15 mouse cellular contexts compared by ENCODE assay signal in genomic region chr1:154885207-154885548, GRCm38 (mm10). TPM values are rescaled to one million over a fixed set of nuclear protein-coding genes. Genes with fewer than 3 reads are reported as not detected.
DNase-seq lines count a peak whose midpoint lies in the region; ATAC-seq lines count a peak whose summit lies in the region.
"Had no signal": no experiment of that assay in that cellular context is flagged by ENCODE, and none has a peak within 500 bp of the region (broad histone marks: within the 10 kb centered on the region; RNA-seq: fewer than 3 reads in every experiment).

No protein-coding gene starts in this region.

- 43% methylated on average over 6 of the region's 6 CpGs for WGBS in kidney, embryonic 14.5 days
- 45% methylated on average over 6 of the region's 6 CpGs for WGBS in intestine, embryonic 16.5 days

- no peak overlapping the region for H3K4me3 ChIP-seq in kidney, embryonic 14.5 days (ENCODE audit: low read length)
- no peak overlapping the region for H3K4me3 ChIP-seq in intestine, embryonic 16.5 days (ENCODE audit: low read length)
- H3K4me3 ChIP-seq: erythroblast, embryonic 14.5 days had no signal

- H3K27ac ChIP-seq in kidney, embryonic 14.5 days (ENCODE audit: low read depth, low read length): no peak overlapping the region
- no peak overlapping the region for H3K27ac ChIP-seq in intestine, embryonic 16.5 days (ENCODE audit: low read length)
- H3K27ac ChIP-seq: liver, embryonic 14.5 days had no signal

- intact Hi-C loops in left cerebral cortex, postnatal 36 days (cut with DNase I): loop anchor here (2.0 kb wide), 1 partner anchor 122 kb away; no protein-coding TSS in a partner anchor

- peak; percentile 76 for DNase-seq in heart, adult 11 months
- DNase-seq in heart, adult 9 months (ENCODE audit: low spot score in 2 of 2): no peak
- DNase-seq in kidney, postnatal 14 days: peak; percentile 5
- peak; percentile 8 to 12 for DNase-seq in B cell, adult 2 months
- DNase-seq in gastrocnemius, postnatal 10 days: no peak
- no peak for DNase-seq in left cerebral cortex, postnatal 36 days (ENCODE audit: low spot score in 2 of 2)
- DNase-seq: adrenal gland, postnatal 25 days; heart, adult 18-20 months; left cerebral cortex, postnatal 4 days; lung, postnatal 4 days had no signal

- H3K9ac ChIP-seq in kidney, embryonic 14.5 days (ENCODE audit: low read depth, low read length): no peak overlapping the region
- H3K9ac ChIP-seq in intestine, embryonic 16.5 days (ENCODE audit: low read depth, low read length): no peak overlapping the region
- H3K9ac ChIP-seq: liver, embryonic 14.5 days had no signal

- peaks cover 4% of the 10 kb centered on the region; the same call in 1 of the 2 replicates for H3K4me1 ChIP-seq in kidney, embryonic 14.5 days (ENCODE audit: control insufficient read depth, insufficient read depth, low read length)
- H3K4me1 ChIP-seq in intestine, embryonic 16.5 days (ENCODE audit: control insufficient read depth, insufficient read depth, low read length): 0 out of 2 replicates have a peak, but pooled peaks cover 6% of the 10 kb centered on the region

- no peaks in the 10 kb centered on the region for H3K36me3 ChIP-seq in kidney, embryonic 14.5 days (ENCODE audit: control insufficient read depth, insufficient read depth, low read length)
- H3K36me3 ChIP-seq in intestine, embryonic 16.5 days (ENCODE audit: control insufficient read depth, insufficient read depth, low read length): no peaks in the 10 kb centered on the region
- H3K36me3 ChIP-seq: G1E had no signal

- no peak for ATAC-seq in kidney, embryonic 14.5 days (ENCODE audit: low FRiP score, low TSS enrichment)
- ATAC-seq in intestine, embryonic 16.5 days: peak; percentile 79

- H3K27me3 ChIP-seq in kidney, embryonic 14.5 days (ENCODE audit: control insufficient read depth, insufficient read depth, low read length): peaks cover 16% of the 10 kb centered on the region
- H3K27me3 ChIP-seq in intestine, embryonic 16.5 days (replicated peaks; ENCODE audit: control insufficient read depth, insufficient read depth, low read length): peaks cover 10% of the 10 kb centered on the region

- H3K4me2 ChIP-seq in kidney, embryonic 14.5 days (replicated peaks; ENCODE audit: low read depth, low read length): no peak overlapping the region
- no peak overlapping the region for H3K4me2 ChIP-seq in intestine, embryonic 16.5 days (ENCODE audit: low read depth, low read length)

- H3K9me3 ChIP-seq in kidney, embryonic 14.5 days (ENCODE audit: control insufficient read depth, low read length): no peaks in the 10 kb centered on the region
- H3K9me3 ChIP-seq in intestine, embryonic 16.5 days (ENCODE audit: control insufficient read depth, low read length): no peaks in the 10 kb centered on the region

RNA-seq across cellular contexts. Expression of gene Cacna1e, which starts 0.9 kb away (rescaled TPM):
- 0.04 and 0.09 TPM in 2 replicates for polyA plus RNA-seq in kidney, embryonic 14.5 days (2014; fragmentation: Nextera tagmentation; extraction: Ambion mirVana)
- 0.70 and 1.3 TPM in 2 replicates for polyA plus RNA-seq in intestine, embryonic 16.5 days (2015; fragmentation: Nextera tagmentation; extraction: Ambion mirVana)
- total RNA-seq in gastrocnemius, postnatal 10 days (2021): under 1 TPM; 0.26 to 0.52 TPM
- total RNA-seq in left cerebral cortex, postnatal 36 days (2021): 100 to 1,000 TPM; 146 to 202 TPM
- polyA plus RNA-seq: erythroblast, embryonic 14.5 days; G1E had no signal

Comparison
In these comparisons a context has a peak if more than half of its experiments do, and no peak if none do; other contexts are left out.
1. DNase-seq: peak in heart, adult 11 months (single experiment), kidney, postnatal 14 days (single experiment) and B cell, adult 2 months (2 of 2); none in heart, adult 9 months (0 of 2), gastrocnemius, postnatal 10 days (single experiment) and left cerebral cortex, postnatal 36 days (0 of 2).
2. RNA of gene Cacna1e, which starts 0.9 kb away (total RNA-seq): 146 to 202 TPM in left cerebral cortex, postnatal 36 days; 0.26 to 0.52 TPM in gastrocnemius, postnatal 10 days; every median in the first group is over 10 times any median in the second.